Mouse (Mus musculus) frontal cortex, postnatal 14 days (tissue): ENCODE measurements around the gene Pex12.
"Not testable (repeated sequence)": the region's sequence is repeated elsewhere in the genome, so short reads cannot be mapped to it uniquely, and the experiment has no call there.

Experiments used
- DNase-seq, 2 experiments: peaks; one replicate each; pipeline ENCODE4 v3.0.0; 2022; ENCODE audit warnings: low spot score in 2 of 2

The Pex12 gene

GRCm38 (mm10) chr11:83289036-83289435, 13.3 kb downstream of the Pex12 start:
- DNase-seq: no peak

- DNase-seq: no peak
Measured at GRCm38 (mm10) chr11:83286566-83286965, 15.8 kb downstream of the Pex12 start, which contains the start of gene Slfn14. Gene Slfn14 (minus strand): TSS chr11:83286726.

- no peak for DNase-seq
Measured at GRCm38 (mm10) chr11:83285627-83286026, 16.8 kb downstream of the Pex12 start.

- DNase-seq: no peak
Measured at GRCm38 (mm10) chr11:83282084-83282483, 20.3 kb downstream of the Pex12 start.

- DNase-seq: no peak
Measured at GRCm38 (mm10) chr11:83279691-83280090, 22.7 kb downstream of the Pex12 start.

GRCm38 (mm10) chr11:83279024-83279423, 23.4 kb downstream of the Pex12 start:
- DNase-seq: no peak

GRCm38 (mm10) chr11:83276251-83276650, 26.1 kb downstream of the Pex12 start:
- DNase-seq: no peak

GRCm38 (mm10) chr11:83271951-83272843, 30.2 kb downstream of the Pex12 start:
- DNase-seq: no peak

- DNase-seq: peak; percentile 71 to 76
Measured at GRCm38 (mm10) chr11:83271151-83271950, 31.0 kb downstream of the Pex12 start.

GRCm38 (mm10) chr11:83270842-83271150, 31.6 kb downstream of the Pex12 start:
- DNase-seq: no peak

- DNase-seq: no peak
Measured at GRCm38 (mm10) chr11:83263146-83263545, 39.2 kb downstream of the Pex12 start.

GRCm38 (mm10) chr11:83262673-83263072, 39.7 kb downstream of the Pex12 start:
- no peak for DNase-seq

GRCm38 (mm10) chr11:83257211-83257610, 45.2 kb downstream of the Pex12 start:
- DNase-seq: not testable (repeated sequence)
